Mouse (Mus musculus) liver, embryonic 16.5 days (tissue): Measurements from ENCODE around the gene Ccdc187. TPM values are rescaled to one million over a fixed set of nuclear protein-coding genes. Genes with fewer than 3 reads are reported as not detected.

Experiments used
- ATAC-seq: fragments of 200-750 bp; cut with Nextera tagmentation; 2 replicates; pipeline ENCODE4 v1.8.0; 2017; ENCODE audit warnings: low read depth, mild to moderate bottlenecking, moderate number of reproducible peaks, moderate library complexity
- H3K27ac ChIP-seq: fragments of 300-500 bp; sonication (generic); 2 replicates; pipeline ENCODE4 v1.5.1; 2014; ENCODE audit warnings: mild to moderate bottlenecking, low read length
- H3K27me3 ChIP-seq: fragments of 300-500 bp; sonication (generic); 2 replicates; pipeline ENCODE4 v1.6.1; 2014; ENCODE audit warnings: low read depth, low read length, mixed read lengths; ENCODE audit not compliant: control insufficient read depth, insufficient read depth
- H3K36me3 ChIP-seq: fragments of 300-500 bp; sonication (generic); 2 replicates; pipeline ENCODE4 v1.6.1; 2014; ENCODE audit warnings: mild to moderate bottlenecking; ENCODE audit not compliant: control insufficient read depth, insufficient read depth
- H3K4me1 ChIP-seq: fragments of 300-500 bp; sonication (generic); 2 replicates; pipeline ENCODE4 v1.6.1; 2014; ENCODE audit warnings: low read depth, low read length, mixed read lengths; ENCODE audit not compliant: control insufficient read depth
- H3K4me2 ChIP-seq: fragments of 300-500 bp; sonication (generic); 2 replicates; pipeline ENCODE4 v1.6.1; 2014; ENCODE audit warnings: low read depth, low read length, mixed read lengths
- H3K4me3 ChIP-seq: fragments of 300-500 bp; sonication (generic); 2 replicates; pipeline ENCODE4 v1.5.1; 2014; ENCODE audit warnings: low read depth, mild to moderate bottlenecking, low read length
- H3K9ac ChIP-seq: fragments of 300-500 bp; sonication (generic); 2 replicates; pipeline ENCODE4 v1.6.1; 2014; ENCODE audit warnings: low read depth, low read length
- H3K9me3 ChIP-seq: fragments of 300-500 bp; sonication (generic); replicated peaks from 2 replicates; pipeline ENCODE4 v1.6.1; 2016; ENCODE audit warnings: low read length; ENCODE audit not compliant: control insufficient read depth
- WGBS: fragments of 180-500 bp; shearing (Covaris S2); extraction: QIAGEN DNeasy Blood & Tissue Kit; methylation state at CpG from one replicate; pipeline ENCODE4 v1.1.7; 2014; ENCODE audit not compliant: insufficient replicate concordance; 5-methylcytosine and 5-hydroxymethylcytosine counted together
- polyA plus RNA-seq: library from polyadenylated mRNA; unstranded; fragments of >200 nt; fragmentation: Nextera tagmentation; extraction: Ambion mirVana; gene quantifications from 2 replicates; pipeline ENCODE4 v1.2.1, GENCODE M21; 2015

Ccdc187 gene
- polyA plus RNA-seq, 1 experiment from 2014 or later: 0.05 TPM

DNA sequence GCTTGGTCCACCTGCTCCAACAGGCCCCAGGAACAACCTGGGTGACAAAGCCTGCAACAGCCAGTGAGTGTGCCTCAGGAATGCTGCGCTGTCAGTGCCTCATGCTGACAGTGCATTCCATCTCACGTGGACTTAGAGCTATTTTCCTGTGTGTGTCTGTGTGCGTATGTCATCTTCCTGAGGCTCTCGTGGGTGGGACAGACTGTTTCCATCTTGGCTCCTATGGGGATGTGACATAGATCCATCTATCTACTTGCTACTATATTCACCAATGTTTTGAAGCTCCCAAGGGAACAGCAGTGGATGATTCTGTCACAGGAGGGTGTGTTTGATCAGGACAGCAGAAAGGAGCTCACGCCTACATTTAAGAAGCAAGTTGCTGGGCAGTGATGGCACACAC lies 17.6 kb upstream of the Ccdc187 start:
- Histone ChIP-seq H3K36me3 (no peaks in the 10 kb centered on the region), H3K4me3 (no peak overlapping the region), H3K9me3 (no peaks in the 10 kb centered on the region), H3K9ac (no peak overlapping the region), H3K27me3 (peaks cover 11% of the 10 kb centered on the region; the same call in 1 of the 2 replicates), H3K4me2 (no peak overlapping the region), H3K4me1 (peaks cover 4% of the 10 kb centered on the region), H3K27ac (no peak overlapping the region)
- 42% methylated on average over 5 of the region's 5 CpGs for WGBS
- ATAC-seq: no peak

DNA sequence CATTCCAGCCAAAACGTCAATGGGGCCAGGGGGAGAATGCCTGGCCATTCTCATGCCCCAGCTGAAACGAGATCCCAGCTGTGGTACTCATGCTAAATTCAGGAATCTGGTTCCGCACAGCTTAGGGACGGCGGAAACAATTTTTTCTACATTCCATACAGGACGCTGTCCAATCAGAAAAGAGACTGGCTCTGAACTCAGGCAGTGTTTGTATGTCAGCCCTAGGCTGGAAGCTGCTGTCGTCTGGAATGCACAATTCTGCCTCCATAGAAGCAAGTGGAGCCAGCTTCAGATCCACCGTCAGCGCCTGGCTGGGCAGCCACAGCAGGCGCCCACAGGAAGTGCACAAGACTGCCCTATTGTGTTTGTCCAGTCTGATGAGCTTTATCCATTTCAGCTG lies 15.4 kb upstream of the Ccdc187 start:
- Histone ChIP-seq H3K27ac (no peak overlapping the region), H3K9ac (no peak overlapping the region)
- ATAC-seq: no peak

DNA sequence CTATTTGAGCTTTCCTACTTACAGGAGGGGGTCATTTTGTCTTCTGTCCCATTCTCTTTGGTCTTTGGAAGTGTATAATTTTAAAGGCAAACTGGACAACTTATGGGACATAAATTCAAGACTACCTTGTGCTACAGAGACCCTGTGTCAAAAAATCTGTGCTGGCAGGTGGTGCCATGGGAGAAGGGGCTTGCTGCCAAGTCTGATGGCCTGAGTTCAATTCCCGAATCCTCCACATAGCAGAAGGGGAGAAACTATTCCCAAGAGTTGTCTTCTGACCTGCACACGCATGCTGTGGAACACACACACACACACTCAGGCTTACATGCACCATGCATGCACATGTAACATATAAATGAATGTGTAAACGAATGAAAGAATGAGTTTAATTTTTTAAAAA lies 12.3 kb upstream of the Ccdc187 start:
- H3K4me2 ChIP-seq: no peak overlapping the region
- no peaks in the 10 kb centered on the region for H3K27me3 ChIP-seq
- no peak overlapping the region for H3K27ac ChIP-seq
- no peaks in the 10 kb centered on the region for H3K36me3 ChIP-seq
- no peaks in the 10 kb centered on the region for H3K9me3 ChIP-seq
- no peak overlapping the region for H3K9ac ChIP-seq
- no peak overlapping the region for H3K4me3 ChIP-seq
- ATAC-seq: no peak
- H3K4me1 ChIP-seq: no peaks in the 10 kb centered on the region
- 50% methylated on average over 3 of the region's 3 CpGs for WGBS

More for the DNA sequence above, 15.4 kb upstream of the Ccdc187 start:
- Histone ChIP-seq H3K9me3 (no peaks in the 10 kb centered on the region), H3K4me1 (no peaks in the 10 kb centered on the region), H3K36me3 (no peaks in the 10 kb centered on the region), H3K4me3 (no peak overlapping the region), H3K27me3 (no peaks in the 10 kb centered on the region), H3K4me2 (no peak overlapping the region)
- 51% methylated on average over 10 of the region's 10 CpGs for WGBS

DNA sequence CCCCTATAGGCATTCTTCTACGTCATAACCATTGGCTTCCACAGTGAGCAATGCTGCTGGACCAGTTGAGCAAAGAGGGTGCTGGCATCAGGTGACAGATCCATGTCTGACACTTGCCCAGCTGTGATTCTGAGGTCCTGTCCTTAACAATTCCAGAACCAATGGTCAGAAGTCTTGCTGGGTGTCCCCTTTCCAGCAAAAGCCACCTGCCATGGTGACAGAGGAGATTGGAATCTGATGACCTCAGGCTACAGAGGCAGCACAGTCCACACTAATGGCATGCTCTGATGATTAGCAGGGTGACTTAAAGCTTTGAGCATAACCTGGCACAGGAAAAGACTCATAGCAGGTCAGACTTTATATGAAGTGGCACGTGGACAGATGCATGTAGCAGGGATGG lies 11.2 kb upstream of the Ccdc187 start:
- H3K27me3 ChIP-seq: no peaks in the 10 kb centered on the region
- H3K27ac ChIP-seq: no peak overlapping the region
- no peak overlapping the region for H3K4me2 ChIP-seq
- H3K9ac ChIP-seq: no peak overlapping the region
- no peak for ATAC-seq
- 47% methylated on average over 2 of the region's 2 CpGs for WGBS
- no peaks in the 10 kb centered on the region for H3K4me1 ChIP-seq
- no peak overlapping the region for H3K4me3 ChIP-seq
- no peaks in the 10 kb centered on the region for H3K9me3 ChIP-seq
- no peaks in the 10 kb centered on the region for H3K36me3 ChIP-seq

DNA sequence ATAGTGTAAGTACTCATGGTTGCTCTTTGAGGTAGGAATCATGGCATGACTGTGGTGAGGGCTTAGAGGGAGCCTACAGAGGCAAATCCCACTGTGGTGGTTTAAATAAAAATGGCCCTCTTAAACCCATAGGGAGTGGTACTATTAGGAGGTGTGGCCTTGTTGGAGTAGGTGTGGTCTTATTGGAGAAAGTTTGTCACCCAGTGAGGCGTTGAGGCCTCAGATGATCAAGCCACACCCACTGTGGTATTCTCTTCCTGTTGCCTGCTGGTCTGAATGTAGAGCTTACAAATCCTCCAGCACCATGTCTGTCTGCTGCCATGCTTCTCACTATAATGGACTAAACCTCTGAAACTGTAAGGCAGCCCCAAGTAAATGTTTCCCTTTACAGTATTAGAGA lies 10.4 kb upstream of the Ccdc187 start:
- no peak overlapping the region for H3K27ac ChIP-seq
- H3K4me3 ChIP-seq: no peak overlapping the region
- H3K27me3 ChIP-seq: no peaks in the 10 kb centered on the region
- 38% methylated on average over 1 of the region's 1 CpGs for WGBS
- no peaks in the 10 kb centered on the region for H3K9me3 ChIP-seq
- no peak for ATAC-seq
- no peaks in the 10 kb centered on the region for H3K36me3 ChIP-seq
- no peak overlapping the region for H3K4me2 ChIP-seq
- H3K9ac ChIP-seq: no peak overlapping the region
- H3K4me1 ChIP-seq: no peaks in the 10 kb centered on the region

DNA sequence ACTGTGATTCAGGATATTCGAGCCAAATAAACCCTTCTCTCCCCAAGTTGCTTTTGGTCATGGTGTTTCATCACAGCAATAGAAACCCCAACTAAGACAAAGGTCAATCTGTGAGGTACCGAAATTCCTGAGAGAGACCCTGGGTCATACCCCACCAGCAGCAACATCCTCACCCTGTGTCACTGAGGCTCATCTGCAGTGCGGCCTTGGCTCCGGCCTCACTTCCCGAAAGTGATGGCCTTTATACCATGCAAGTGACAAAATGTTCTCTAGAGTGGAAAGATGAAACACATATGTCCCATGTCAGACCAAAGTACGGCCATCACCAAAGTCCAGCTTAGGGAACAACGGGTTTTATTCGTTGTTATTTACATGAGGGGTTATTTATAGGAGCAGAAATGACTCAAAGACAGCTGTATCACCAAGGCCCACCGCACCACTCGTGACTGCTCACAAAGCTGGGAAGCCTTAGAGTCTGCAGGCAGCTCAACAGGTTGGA lies 7.7 kb upstream of the Ccdc187 start:
- Histone ChIP-seq H3K27ac (no peak overlapping the region), H3K4me3 (no peak overlapping the region), H3K4me1 (no peaks in the 10 kb centered on the region), H3K9me3 (no peaks in the 10 kb centered on the region), H3K9ac (no peak overlapping the region), H3K27me3 (no peaks in the 10 kb centered on the region; the same call in 1 of the 2 replicates), H3K36me3 (no peaks in the 10 kb centered on the region), H3K4me2 (no peak overlapping the region)
- no peak for ATAC-seq
- 74% methylated on average over 10 of the region's 10 CpGs for WGBS

DNA sequence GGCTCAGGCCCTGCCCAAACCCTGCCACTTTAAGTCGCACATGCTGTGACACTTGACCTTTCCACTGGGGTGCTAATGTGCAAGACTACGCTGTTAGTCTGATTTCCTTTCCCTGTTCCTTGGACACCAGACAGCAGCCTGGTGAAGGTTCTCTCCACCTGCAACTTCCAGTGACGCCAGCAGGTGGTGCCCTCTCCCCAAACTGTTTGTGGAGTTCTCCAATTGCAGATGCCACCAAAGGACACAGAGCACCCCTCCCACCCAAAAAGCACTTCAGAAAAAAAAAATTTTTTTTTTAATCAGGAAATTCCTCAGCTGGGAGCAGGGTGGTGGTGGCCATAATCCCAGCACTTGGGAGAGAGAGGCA lies 6.4 kb upstream of the Ccdc187 start:
- no peak overlapping the region for H3K9ac ChIP-seq
- H3K36me3 ChIP-seq: no peaks in the 10 kb centered on the region
- H3K4me1 ChIP-seq: no peaks in the 10 kb centered on the region
- H3K9me3 ChIP-seq: no peaks in the 10 kb centered on the region
- H3K4me2 ChIP-seq: no peak overlapping the region
- WGBS: 1% methylated on average over 3 of the region's 3 CpGs
- H3K27ac ChIP-seq: no peak overlapping the region
- ATAC-seq: no peak
- no peaks in the 10 kb centered on the region; the same call in 1 of the 2 replicates for H3K27me3 ChIP-seq
- no peak overlapping the region for H3K4me3 ChIP-seq

DNA sequence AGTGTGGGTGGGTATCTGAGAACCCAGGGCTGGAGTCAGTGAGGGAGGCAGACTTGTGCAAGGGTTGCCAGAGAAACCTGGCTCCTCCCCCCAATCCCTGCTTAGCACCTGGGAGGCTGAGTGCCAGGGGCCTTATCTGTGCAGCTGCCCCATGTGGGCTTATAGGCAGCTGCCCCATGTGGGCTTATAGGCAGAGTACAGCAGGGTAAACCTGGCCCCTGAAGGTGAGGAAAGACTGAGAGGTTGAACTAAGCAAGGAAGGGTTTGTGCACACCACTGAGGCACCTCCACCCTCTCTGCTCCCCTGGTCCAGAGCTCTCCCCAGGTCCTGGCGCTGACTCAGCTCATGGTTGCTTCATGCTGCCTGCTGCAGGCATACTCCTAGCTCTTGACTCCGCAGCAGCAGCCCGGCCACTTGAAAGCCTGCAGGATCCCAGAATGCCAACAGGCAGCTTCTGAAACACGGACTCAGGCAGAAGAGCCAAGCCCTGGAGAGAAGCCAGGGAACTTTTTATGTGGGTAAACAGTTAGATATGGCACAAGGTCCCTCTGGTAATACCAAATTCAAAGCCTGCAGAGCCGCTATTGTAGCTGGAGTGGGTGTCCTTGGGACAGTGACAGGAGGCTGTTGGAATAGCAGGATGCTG lies 5.9 kb upstream of the Ccdc187 start:
- Histone ChIP-seq H3K27me3 (no peaks in the 10 kb centered on the region; the same call in 1 of the 2 replicates), H3K36me3 (no peaks in the 10 kb centered on the region), H3K4me2 (no peak overlapping the region), H3K27ac (no peak overlapping the region), H3K4me1 (no peaks in the 10 kb centered on the region), H3K9me3 (no peaks in the 10 kb centered on the region), H3K4me3 (no peak overlapping the region), H3K9ac (no peak overlapping the region)
- ATAC-seq: no peak
- WGBS: 44% methylated on average over 5 of the region's 5 CpGs

DNA sequence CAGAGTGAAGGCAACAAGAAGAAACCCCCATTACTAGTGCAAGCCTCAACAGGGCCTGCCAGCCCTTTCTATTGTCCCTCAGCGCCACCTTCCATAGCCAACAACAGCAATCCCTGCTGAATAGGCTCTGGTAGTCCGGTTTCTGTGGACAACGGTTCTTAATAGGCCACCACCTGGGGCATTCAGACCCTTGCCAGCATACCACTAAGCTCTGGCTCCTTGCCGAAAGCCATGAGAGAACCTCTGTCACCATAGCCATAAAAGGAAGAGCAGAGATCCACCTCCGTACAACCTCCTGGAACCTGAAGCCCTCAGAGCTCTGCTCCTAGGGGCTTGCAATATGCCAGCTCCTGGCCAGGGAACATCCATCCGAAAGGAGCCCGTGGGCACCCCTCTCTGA lies 5.0 kb upstream of the Ccdc187 start:
- H3K9me3 ChIP-seq: no peaks in the 10 kb centered on the region
- H3K4me2 ChIP-seq: no peak overlapping the region
- 57% methylated on average over 7 of the region's 7 CpGs for WGBS
- no peak overlapping the region for H3K4me3 ChIP-seq
- no peaks in the 10 kb centered on the region for H3K36me3 ChIP-seq
- H3K27me3 ChIP-seq: no peaks in the 10 kb centered on the region; the same call in 1 of the 2 replicates
- no peak overlapping the region for H3K9ac ChIP-seq
- no peaks in the 10 kb centered on the region for H3K4me1 ChIP-seq
- no peak for ATAC-seq
- H3K27ac ChIP-seq: no peak overlapping the region
